Mouse (Mus musculus): ENCODE measurements around the gene Samd5. TPM values are rescaled to one million over a fixed set of nuclear protein-coding genes. Genes with fewer than 3 reads are reported as not detected.

The Samd5 gene
- total RNA-seq (2023): not detected

DNA sequence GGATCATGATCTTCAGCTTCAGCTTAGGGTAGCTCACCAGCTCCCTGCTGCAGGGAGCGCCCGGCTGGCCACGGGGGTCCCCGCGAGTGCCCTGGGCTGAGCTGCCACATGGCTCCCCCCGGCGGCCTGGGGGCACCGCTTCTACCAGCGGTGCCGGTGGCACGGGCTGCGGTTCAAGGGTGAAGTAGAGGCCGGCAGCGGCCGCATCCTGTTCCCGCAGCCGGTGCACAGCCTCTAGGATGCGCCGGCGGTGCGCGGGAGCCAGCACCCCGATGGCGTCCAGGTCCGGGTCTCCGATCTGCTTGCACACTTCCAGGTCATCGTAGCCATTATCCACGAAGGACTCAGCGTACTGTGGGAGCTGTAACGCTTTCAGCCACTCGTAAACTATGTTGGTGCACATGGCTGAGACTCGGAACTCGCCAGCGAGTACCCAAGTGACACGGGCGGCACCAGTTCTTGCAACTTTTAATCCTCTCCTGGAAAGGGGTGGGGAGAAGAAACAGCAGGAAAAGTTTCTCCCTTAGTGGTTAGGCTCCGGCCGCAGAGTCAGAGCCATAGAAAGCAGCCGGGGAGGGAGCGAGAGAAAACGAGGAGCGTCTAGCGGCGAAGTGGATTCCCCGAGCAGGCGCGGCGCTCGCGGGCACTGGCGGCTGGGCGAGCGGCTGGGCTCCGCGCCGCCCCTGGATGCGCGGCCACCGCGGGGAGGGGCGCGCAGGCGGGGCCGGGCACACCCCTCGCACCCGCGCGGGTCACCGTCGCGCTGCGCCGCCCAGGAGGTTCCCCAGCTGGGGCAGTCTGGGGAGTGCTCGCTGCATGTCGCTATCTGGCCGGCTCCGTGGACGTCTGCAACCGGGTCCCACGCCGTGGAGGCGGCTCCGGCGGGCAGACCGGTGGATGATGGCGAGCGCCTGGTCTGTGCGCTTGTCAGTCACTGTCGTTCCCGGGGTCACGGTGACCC lies at the start of gene Samd5:
Samd5 (minus strand) TSS at position 648 of the 961 bp plus-strand sequence.

Other genes with a start within 250 kb of the Samd5 start
- gene Stxbp5, start 225.9 kb upstream of the Samd5 start, total RNA-seq (2023): 42.2 TPM